Mouse (Mus musculus) right cerebral cortex, postnatal 14 days (tissue): Measurements from ENCODE around the gene Pde7b.

Experiments
- DNase-seq: peaks from one replicate; pipeline ENCODE4 v3.0.0; 2022

Pde7b gene

DNA sequence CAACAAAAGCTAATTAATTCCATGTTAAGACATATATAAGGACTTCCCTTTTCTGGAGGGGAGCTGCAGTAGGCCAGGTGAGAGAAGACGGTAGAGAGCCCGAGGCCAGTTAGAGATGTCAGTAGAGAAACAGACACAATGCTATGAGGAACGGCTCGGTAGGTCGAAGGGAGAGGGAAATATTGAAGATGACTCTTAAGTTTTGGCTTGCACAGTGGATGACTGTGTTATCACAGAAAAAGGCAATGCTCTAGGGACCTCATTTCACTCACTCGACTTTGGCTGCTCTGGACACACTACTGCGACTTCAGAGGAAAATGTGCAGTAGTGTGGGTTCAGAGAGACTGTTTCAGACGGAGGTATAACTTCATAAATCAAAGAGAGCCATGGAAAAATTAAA lies 234.6 kb downstream of the Pde7b start:
- DNase-seq, result no peak

DNA sequence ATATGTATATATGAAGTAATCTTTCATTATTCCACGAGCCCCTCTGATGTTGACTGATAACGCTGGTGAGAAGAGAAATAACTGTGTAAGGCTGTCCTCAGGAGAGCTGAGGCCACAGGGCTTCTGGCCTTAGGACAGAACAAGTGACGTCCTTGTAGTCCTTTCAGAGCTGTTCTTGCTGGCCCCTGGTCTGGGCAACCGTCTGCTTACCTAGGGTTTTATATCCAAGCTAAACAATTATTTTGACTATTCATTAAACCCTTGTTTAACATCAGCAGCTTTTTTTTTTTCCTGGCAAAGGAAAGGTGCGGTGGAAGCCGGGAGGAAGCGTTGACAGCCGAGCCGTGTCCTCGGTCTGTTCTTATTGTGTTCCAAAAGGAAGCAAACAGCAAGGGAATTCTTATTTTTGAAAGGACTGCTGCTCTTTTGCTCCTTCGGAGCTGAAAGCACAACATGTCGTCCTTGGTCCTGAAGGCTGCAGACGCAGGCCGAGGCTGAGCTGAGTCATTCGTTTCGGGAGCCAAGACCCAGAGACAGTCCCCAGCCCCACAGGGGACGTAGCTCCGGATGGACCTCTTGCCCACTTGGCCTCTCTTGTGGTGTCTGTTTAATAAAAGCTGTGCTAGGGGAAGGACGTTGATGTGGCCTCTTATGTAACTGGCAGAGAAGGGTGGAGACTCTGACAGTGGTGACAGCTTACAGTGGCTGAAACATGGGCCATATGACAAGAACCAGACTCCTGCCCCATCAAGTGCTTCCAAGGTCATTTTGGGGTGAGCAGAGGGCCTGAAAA lies 238.2 kb downstream of the Pde7b start:
- DNase-seq, result no peak

DNA sequence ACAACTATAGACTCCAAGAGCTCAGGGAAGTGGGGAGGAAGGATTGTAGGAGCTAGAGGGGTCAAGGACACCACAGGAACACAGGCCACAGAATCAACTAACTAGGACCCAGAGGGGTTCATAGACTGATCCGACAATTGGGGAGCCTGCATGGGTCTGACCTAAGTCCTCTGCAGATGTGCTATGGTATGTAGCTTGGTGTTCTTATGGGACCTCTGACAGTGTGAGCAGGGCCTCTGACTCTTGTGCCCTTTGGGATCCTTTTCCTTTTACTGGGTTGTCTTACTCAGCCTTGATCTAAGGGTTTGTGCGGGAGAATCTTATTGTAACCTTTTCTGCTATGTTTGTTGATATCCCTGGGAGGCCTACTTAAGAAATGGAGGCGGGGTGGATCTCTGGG lies 239.1 kb downstream of the Pde7b start:
- no peak for DNase-seq

DNA sequence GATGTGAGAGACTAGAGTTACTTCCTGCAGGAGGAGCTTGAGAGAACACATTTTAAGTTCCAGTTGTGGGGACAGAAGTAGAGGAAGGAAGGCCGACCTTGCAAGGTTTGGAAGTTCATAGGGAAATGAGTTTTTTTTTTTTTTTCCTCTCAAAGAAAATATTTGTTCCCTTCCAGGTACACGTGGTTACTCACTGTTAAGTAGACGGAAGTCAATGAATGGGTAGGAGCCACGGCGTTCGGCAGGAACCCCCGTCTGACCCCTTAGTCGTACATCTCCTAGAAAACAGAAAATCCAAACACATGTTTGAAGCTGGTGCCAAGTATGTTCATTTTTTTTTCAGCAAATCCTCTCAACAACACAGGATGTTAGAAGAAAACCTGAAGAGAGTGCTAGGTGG lies 245.4 kb downstream of the Pde7b start:
- DNase-seq, result no peak

DNA sequence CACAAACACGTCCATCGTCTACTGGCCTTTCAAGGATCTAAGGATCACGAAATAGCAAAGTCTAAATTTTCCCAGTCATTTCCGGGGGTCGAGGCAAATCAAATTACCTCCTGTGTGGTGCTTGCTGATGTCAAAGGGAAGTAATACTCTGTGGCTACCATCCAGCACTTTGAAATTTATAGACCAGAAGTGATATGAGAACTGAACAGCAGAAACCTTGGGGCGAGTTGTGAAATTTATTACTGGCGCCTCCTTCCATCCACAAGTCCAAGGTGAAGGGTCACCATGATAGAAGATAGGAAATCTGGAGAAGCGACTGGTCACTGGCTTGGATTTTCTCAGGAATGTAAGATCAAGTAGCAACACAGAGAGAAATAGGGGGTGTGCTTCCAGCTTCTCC lies 246.4 kb downstream of the Pde7b start:
- DNase-seq, result no peak

DNA sequence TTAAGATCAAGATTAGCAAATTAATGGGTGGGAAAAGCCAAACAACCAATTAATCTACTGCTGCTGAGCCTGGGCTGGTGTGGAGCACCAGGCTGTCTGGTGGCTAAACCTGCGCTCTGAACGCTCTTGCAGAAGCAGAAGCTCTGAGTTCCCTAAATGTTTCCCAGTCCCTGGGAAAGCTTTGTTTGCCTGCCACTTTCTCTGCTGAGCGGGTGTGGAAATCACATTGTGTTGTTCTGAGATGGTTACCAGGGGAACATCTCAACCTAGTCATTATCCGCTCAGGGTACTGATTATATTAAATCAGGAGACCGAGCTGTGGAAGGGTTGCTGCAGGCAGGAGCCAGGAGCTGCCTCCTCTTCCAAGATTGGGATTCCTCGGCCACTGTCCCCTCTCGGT lies 250.0 kb downstream of the Pde7b start:
- DNase-seq, result peak; percentile 8

DNA sequence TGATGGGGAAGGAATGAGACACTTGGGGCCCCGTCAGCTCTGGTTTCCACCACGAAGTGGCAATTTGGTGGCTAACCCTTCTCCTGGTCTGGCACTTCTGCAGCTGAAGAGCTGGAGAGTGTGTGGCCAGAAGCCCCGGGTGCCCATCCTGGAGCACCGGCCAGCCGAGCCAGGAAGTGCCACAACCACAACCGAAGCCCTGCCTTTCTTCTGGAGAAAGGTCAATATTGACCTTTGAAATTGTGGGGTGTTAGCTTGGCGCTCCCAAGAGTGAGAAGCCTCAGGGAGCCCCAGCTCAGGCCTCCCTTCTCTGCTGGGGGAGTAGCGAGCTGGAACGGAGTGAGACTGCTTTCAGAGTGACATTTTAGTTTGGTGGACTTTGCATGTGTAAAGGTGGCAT lies 250.8 kb downstream of the Pde7b start:
- DNase-seq, result no peak

DNA sequence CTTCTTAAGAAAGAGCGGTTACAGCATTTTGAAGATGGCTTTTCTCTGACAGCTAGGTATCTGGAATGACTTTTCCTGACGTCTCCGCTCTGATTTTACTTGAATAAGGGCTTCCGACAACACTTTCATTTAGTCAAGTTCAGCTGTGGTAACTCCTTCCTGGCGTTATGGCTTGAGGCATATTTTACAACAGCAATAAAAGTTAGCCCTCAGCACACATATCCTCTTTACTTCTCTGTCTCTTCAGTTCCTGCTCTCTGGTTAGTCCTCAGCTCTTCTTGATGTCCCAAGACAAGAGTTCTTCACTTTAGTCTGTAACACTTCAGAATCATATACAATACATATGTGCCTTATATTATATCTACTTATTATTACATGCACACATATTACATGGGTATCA lies 251.4 kb downstream of the Pde7b start:
- DNase-seq, result no peak

DNA sequence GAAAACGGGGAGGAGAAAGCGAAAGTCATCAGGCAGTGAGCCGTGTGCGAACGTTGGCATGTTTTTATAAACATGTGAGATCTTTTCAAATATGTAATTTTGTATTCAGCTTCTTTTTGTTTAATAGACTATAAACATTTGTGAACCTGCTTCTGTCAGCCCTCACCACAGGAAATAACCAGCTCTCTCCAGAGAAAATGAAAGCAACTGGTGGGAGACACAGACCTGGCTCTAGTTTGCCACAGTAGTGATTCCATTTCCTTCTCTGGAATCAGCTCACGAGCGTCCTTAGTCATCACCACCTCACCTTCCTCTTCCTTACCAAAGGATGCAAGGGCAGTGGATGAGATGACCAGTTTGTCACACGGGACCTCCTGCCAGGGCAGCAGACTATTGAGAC lies 252.9 kb downstream of the Pde7b start:
- no peak for DNase-seq

DNA sequence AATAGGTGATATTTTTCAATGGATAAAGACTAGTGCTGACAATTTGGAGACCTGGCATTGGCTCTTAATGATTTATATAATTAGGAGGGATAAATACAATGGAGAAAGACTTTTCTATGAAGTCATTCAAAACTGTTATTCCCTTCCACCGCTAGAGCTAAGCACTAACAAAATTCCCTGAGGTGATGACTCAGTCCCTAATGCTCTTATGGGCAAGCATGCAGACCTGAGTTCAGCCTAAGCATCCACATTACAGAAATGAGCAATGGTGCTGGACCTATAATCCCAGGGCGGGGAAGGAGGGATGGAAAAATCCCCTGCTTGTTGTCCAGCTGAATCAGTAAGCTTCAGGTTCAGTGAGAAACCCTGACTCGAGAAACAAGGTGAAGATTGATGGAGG lies 260.2 kb downstream of the Pde7b start:
- DNase-seq, result no peak

DNA sequence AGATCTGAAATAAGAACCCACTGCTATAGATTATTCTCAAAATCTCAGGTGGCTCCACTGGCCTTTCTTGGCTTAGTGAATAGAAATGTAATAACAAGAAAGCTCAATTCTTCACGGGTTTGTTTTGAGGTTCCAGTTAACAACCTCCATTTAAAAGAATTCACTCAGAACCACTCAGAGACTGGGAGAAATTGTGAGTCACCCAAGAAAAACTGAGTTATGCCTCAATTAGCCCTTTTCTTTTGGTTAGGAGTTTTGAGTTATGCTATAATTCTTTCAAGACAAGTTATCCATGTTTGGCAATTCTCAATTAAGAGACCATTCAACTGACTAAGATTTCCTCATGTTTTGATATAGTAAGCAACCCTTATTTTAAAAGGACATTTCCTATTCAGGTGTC lies 260.9 kb downstream of the Pde7b start:
- DNase-seq, result no peak

DNA sequence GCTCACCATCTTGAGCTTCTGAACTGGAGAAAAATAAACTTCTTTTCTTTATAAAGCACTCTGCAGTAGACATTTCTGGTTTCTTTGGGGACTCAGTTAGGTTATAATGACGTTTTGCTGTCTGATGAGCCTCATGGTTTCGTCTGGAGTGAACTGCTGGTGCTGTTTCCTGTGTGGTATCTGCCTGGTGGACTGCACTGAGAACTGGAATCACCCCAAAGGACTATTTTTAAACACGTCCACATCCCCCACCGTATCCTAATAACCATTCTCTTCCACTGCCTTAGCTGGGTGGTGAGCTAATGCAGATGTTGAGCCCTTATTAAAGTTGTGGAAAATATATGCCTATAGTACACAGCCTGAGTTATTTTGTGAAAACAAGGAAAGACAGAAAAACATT lies 262.3 kb downstream of the Pde7b start:
- no peak for DNase-seq

DNA sequence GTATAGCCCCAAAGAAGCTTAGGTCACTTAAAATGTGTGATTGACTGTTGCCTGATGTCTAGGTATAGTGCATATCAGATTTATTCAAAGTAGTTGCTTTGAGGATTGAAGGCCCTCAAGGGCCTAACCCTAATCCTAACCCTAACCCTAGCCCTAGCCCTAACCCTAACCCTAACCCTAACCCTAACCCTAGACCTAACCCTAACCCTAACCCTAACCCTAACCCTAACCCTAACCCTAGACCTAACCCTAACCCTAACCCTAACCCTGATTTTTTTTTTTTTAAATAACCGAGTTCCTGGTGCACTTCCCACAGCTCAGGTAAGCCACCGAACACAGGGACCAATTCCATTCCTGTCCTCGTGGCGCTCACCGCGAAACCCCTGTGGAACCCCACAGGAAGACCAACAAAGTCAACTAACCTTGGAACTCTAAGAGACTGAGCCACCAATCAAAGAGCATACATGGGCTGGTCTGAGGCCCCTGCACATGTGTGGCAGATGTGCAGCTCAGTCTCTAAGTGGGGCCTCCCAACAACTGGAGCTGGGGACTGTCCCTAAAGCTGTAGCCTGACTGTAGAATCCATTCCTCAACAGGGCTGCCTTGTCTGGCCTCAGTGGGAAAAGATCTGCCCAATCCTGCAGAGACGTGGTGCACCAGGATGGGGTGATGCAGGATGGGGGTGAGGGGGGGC lies 265.1 kb downstream of the Pde7b start:
- DNase-seq, result no peak

DNA sequence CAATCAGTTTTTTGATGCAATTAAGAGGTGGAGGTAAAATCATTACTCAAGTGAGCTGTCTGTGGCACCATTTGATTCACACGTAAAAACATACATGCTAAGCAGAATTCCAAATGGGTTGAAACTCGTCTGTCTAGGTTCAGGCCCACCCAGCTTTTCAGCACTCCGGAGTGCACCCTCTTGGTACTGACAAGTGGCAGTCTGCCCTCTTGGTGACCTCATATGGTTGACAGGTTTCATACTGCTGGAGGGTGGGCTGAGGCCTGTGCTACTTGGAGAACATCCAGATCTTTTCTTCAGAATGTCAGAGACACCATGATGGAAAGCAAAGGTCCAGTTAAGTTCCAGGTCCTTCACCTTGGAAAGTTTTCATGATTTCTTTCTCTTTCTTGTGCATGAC lies 265.7 kb downstream of the Pde7b start:
- no peak for DNase-seq

DNA sequence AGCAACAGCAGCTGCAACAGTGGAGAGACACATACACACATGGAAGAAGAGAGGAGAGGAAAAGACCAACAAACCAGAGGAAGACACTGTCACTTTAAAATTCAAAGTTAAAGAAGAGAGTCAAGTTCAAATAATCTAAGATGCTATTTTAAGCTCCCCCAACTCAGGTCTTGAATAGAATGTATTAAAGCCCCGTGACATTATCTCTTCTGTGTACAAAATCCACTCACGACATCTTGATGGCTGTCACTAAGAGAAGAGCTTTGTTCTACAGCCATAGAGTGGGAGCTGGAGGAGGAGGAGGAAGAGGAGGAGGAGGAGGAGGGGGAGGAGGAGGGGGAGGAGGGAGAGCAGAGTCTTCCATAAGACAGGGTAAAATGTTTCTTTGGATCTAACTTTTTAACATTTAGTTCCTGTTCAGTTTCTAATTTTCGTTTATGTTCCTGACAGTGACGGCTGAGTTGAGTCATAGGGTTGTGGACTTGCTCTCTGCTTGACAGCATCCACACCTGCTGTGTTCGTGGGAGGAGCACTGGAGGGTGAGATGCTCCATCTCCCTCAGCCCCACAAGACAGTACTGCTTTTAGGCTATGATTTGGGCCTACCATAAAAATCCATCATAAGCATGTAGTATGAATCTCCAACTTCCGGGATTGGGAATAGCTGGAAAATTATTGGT lies 270.4 kb downstream of the Pde7b start:
- no peak for DNase-seq

DNA sequence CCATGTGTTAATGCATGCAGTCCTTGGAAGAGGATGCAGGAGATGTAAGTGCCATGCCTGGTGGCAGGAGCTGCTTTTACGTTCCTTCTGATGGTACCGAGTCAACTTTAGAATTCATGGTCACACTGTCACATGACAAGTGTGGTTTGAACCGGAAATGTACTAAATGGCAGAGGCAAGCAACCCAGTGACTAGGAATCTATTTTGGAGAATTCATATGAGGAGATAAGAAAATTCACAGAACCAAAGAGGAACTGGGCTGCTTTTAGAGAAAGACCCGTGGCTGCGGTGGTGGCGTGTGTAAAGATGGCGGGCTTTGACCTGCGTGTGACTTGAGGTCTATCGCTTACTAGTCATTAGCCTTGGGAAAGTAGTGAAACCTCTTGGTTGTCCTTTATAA lies 287.4 kb downstream of the Pde7b start:
- DNase-seq, result no peak

DNA sequence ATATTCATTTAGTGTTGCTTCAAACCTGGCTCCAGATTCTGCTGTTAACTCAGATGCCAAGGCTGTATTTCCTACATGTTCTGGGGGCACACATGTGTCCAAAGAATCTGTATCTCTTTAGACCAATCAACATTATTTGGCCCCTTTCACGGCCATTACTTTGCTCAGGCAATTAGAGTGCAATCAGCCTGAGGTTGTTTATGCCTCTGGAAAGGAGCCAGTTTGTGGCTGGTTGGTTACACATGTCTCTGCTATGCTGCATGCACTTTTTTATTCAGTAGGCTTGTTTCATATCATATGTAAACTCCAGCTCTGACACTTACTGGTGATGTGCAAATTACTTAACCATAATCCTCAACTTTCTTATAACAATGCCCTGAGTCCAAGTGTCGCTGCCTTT lies 287.9 kb downstream of the Pde7b start:
- no peak for DNase-seq

DNA sequence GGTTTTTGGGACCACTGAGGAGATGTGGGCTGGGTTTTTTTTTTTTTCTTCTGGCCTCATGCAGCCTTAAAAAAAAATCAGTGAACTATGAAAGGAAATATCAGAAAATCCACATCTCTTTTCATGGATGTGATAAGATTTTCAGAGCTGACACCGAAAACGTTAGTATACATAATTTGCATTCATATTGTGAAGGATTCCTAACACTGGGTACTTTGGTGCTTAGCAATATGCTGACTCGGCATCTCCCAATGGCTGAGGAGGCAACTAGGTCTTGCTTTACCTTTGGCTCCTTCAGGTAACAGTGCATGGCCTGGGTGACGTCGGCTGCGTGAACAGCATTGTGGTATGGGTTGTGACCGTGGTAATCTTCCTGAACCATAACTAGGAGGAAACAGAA lies 289.0 kb downstream of the Pde7b start:
- no peak for DNase-seq

DNA sequence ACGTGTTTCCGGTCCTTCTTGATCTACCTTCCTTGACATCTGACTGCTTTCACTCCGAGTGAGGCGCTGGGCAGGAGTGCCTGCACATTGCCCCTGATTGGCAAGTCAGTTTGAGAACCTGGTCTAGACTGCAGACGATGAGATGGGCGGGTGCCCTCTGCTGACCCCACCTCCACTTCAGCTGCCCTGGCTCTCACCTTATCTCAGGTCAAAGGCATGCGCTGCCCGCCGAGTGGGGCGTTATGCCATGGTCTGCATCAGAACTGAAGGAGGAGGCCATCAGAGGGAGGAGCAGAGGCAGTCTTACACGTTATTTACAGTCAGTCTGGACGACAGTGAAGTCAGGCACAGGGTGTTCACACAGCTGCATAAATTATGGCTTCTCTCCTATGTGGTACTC lies 293.5 kb downstream of the Pde7b start:
- no peak for DNase-seq

DNA sequence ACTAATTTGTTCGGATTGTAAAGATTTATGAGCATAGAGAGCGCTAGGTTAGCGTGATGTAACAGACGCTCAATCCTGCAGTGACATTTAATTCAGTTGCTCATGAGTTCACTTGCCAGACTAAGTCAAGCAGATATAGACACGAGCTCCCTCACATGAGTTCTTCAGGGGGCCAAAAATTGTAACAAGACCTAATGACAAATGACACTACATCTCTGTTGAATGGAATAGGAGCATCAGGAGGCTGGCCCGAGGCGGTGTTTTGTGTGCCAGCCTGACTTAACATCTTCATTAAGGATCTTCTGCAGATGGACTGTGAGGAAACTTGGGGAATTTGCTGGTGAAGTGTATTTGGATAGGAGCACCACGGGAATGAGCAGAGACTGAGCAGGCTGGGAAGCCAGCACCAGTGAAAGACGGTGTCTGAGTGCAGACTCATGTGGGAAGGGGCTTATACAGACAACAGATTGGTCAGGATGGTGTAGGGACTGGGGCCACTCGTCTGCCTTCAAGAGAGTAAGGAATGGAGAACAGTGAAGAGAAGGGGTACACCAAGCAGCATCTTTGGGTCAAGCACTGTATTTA lies 303.5 kb downstream of the Pde7b start:
- no peak for DNase-seq

DNA sequence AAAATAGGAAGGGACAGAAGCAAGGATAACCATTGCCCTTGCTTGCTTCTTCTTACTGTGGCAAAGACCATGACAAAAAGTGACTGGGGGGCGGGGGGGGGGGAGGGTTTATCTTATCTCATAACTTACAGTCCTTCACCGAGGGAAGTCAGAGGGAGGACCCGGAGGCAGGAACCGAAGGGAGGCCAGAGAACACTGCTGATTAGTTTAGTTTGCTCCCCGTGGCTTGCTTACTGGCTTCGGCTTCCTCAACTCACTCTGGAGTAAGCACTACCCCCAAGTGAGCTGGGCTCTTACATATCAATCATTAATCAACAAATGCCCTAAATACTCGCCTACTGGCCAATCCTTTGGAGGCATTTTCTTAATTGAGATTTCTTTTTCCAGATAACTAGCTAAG lies 304.6 kb downstream of the Pde7b start:
- DNase-seq, result no peak

DNA sequence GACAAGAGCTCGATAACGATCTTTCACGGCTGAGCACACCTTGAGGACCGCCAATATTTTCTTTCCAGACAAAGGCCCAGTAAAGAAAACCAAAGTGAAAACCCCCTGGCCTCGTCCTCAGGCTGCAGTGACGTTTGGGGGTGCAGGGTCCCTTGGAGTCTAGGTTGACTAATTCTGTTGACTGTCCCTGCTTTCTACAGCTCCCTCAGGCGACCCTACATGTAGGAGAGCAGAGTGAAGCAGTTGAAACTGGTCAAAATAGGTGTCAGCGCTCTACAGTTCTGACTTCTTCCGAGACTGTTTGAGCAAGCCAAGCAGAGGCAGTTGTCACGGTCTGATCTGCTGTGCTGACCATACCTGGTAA lies 306.0 kb downstream of the Pde7b start:
- no peak for DNase-seq

DNA sequence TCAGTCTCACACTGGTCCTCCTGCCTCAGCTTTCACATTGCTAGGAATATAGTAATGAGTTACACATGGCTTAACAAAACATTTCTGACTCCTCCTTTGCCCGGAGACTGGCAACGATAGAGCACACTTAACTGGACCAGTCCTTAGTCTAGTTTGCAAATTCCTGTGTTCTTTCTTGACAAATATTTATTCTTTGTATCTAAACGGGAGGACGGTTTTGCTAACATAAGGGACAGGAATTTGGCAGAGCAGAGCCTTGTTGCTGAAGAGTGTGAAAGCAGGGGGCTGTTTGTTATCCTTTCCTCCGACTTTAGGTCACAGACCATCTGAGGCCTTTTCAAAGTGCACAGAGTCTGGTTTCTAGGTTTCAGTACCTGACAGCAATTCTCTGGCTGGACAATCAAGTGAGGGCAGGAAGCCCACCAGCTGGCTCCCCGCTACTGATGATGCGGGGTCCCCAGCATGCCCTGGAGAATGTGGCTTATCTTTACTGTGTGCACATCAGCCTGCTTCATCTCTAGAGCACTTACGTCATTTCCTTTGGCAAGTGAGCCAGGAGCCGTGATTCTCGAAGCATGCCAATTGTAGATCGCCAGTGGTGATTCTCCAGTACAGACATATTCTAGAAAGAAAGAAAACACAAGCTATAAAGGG lies 306.5 kb downstream of the Pde7b start:
- DNase-seq, result no peak
